Mouse (Mus musculus) kidney, adult 9 months (tissue): Measurements from ENCODE around the gene Stkld1.
"Not testable (repeated sequence)": the region's sequence is repeated elsewhere in the genome, so short reads cannot be mapped to it uniquely, and the experiment has no call there.

Source experiments
- DNase-seq: peaks from one replicate; pipeline ENCODE4 v3.0.0; 2022

Stkld1 gene

GRCm38 (mm10) chr2:26933304-26934055, at the start of gene Stkld1, which contains the start of gene Surf4:
Stkld1 (plus strand) TSS chr2:26934047.
Surf4 (minus strand) TSS chr2:26933928.
- peak; percentile 97 for DNase-seq

GRCm38 (mm10) chr2:26885541-26885940, 48.3 kb upstream of the Stkld1 start:
- peak; percentile 21 for DNase-seq

DNA sequence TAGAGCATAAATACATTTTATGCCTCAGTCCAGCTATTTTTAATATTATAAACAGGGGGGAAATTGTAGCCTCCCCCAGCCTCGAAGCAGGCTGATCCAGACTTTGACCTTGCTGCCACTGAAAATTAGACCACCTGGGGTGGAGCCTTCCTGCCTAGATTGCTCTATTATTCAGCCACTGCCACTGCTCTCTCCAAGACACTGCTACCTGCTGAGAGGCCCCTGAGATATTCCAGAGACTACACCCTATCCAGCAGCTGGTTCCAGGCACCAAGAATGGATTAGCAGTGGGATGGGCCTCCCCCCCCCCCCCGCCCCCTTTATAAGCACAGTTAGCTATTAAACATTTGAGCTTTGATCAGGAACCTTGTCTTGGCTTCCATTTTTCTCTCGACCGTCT, 47.7 kb upstream of the Stkld1 start:
- DNase-seq = not testable (repeated sequence)

DNA sequence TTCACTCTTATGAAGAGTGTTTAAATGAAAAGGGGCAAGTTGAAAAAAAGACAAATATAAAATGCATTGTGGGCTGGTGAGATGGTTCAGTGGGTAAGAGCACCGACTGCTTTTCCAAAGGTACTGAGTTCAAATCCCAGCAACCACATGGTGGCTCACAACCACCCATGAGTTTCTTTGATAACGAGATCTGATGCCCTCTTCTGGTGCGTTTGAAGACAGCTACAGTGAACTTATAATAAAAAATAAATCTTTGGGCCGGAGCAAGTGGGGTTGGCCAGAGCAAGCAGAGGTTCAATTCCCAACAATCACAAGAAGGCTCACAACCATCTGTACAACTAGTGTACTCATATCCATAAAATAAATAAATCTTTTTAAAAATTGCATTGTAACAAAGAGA, 37.9 kb upstream of the Stkld1 start:
- DNase-seq = no peak

GRCm38 (mm10) chr2:26900731-26901130, 33.1 kb upstream of the Stkld1 start:
- no peak for DNase-seq

DNA sequence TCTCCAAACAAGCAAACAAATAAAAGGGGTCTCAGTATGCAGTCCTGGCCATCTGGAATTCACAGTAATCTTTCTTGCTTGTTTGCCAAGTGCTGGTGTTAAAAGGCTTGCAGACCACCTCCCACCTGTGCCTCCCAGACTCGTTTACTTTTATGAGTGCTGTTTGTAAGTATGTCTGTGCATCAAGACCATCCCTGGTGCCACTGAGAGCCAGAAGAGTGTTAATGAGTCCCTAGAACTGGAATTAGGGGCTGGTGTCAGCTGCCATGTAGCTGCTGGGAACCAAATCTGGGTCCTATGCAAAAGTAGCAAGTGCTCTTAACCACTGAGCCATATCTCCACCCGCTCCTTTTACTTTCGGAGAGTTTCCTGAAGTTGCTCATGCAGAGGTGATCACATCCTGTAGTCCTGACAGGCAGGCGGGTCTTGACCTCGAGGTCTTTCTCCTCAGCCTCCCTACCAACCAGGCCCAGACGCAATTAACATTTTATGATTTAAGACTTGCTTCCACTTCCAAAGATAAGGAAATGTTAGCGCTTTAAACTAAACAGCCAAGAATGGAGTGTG, 31.9 kb upstream of the Stkld1 start:
- DNase-seq = peak; percentile 24

DNA sequence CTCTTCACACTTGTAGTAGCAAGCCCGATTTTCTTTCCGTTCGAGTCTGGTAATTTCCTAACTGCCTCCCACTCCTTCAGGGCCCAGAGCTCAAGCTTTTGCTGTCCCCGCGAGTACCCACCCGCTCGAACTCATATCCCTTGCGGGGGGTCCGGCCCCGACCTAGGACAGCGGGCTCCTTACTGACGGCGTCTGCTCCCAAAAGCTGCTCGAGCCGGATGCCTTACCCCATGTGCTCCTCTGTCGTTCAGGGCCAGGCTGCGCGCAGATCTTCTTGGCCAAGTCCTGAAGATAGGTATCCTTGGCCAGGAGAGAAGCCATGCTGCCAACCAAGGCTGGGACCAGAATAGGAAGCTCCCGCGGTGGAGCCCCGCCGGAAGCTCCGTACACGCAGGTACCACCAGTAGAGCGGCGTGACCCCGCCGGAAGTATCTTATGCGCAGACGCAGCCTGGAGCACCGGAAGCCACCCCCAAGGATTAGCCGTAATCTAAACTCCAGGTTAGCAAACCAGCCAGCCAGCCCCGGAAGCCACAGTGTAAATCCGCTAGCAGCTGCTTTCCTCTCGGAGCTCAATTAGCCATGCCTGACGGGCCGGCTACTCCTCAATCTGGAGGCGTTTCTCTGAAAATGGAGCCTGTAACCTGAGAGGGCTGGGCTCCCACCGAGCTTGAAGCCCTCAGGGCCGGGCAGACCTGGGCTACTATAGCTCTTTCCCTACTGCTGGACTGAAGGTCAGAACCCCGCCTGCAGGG, 31.2 kb upstream of the Stkld1 start, which contains the start of gene Surf6:
TSS of gene Surf6 (minus strand) at position 413 of the 754 bp plus-strand sequence.
- peak; percentile 98 for DNase-seq

- no peak for DNase-seq
Observed at GRCm38 (mm10) chr2:26903311-26903710, 30.5 kb upstream of the Stkld1 start.

DNA sequence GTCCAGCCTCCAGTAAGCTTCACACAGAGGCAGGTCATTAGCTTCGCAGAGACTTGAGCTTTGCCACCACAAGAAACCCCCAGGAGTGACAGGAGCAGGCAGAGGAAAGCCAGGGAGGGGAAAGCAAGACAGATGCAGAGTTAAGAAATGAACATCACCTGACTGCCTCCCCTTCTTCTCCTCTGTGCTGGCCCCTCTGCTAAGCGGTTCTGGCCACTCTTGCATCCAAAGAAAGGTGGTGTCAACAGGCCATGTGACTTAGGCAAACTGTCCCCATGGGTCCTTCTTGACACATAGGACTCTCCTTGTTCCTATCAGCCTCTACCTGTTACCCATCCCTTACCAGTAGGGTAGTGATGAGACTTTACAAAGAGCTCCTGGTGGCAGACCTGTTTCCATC, 27.9 kb upstream of the Stkld1 start:
- DNase-seq = no peak

- no peak for DNase-seq
Observed at GRCm38 (mm10) chr2:26906431-26906830, 27.4 kb upstream of the Stkld1 start.

DNA sequence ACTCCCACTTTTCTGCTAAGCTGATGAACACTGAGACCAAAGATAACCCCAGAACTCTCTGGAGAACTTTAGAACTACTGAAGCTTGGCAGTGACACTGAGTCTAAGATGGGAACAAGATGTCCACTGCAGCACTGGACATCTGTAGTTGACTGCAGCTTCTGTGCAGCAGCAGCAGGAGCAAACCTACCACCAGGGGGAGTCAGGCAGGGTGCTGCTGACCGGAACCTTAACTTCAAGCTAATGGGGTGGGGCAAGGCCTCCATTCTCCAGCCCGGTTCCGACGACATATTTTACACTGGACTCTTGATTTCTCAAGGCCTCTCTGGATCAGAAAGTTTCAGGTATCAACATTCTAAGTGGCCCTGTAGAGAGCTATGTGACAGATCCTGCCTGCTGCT, 26.7 kb upstream of the Stkld1 start:
- peak; percentile 67 for DNase-seq

DNA sequence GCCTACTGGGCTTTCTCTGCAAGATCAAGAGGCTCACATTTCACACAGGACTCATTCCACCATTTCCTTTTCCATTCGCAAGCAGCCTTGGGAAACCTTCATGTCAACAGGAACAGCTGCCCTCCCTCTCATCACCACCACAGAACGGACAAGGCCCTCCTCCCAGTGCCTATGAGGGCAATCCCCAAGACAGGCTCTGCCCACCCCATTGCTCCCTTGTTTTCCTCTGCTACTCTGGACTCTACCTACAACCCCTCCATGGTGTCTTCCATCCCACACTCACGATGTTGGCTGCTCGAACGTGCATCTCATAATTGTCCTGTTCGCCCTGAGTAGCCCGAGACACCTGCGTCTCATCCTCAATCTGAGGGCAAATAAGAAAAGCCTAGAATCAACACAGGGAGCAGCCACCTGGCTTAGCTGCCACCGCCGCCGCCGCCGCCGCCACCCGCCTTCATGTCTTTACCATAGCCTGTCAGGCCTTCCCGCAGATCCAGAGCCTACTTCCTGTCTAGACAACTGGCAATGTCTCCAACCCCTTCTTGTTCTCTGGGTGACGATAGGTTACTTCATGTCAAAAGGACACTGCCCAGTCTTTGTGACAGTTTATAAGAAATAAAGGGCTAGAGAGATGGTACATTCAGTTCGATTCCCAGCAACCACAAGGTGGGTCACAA, 25.0 kb upstream of the Stkld1 start:
- DNase-seq = peak; percentile 15

- DNase-seq = no peak
Observed at GRCm38 (mm10) chr2:26909387-26909784, 24.5 kb upstream of the Stkld1 start.

- peak; percentile 99 for DNase-seq
Observed at GRCm38 (mm10) chr2:26910124-26910993, 23.5 kb upstream of the Stkld1 start, which contains the start of the genes Med22 and Rpl7a. Med22 (minus strand) TSS chr2:26910677. Rpl7a (plus strand) TSS chr2:26910764.

GRCm38 (mm10) chr2:26910994-26911765, 22.7 kb upstream of the Stkld1 start:
- DNase-seq = no peak

DNA sequence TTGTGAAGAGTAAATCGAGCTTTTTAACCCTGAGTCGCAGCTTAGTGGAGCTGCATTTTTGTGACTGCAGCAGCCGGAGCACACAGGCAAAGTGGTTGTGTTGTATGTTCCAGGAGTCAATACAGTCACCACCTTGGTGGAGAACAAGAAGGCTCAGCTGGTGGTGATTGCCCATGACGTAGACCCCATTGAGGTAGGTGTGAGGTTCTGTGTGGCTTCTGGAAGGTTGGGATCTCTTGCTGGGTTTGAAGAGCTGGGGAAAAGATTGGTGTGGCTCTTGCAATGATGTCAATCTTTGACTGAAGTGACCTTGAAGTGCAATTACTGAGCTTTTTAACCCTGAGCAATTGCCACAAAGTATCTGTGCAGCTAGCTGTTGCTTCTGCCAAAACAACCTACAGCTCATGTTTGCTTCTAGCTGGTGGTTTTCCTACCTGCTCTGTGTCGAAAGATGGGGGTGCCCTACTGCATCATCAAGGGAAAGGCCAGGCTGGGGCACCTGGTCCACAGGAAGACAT, 21.5 kb upstream of the Stkld1 start:
- DNase-seq = no peak

DNA sequence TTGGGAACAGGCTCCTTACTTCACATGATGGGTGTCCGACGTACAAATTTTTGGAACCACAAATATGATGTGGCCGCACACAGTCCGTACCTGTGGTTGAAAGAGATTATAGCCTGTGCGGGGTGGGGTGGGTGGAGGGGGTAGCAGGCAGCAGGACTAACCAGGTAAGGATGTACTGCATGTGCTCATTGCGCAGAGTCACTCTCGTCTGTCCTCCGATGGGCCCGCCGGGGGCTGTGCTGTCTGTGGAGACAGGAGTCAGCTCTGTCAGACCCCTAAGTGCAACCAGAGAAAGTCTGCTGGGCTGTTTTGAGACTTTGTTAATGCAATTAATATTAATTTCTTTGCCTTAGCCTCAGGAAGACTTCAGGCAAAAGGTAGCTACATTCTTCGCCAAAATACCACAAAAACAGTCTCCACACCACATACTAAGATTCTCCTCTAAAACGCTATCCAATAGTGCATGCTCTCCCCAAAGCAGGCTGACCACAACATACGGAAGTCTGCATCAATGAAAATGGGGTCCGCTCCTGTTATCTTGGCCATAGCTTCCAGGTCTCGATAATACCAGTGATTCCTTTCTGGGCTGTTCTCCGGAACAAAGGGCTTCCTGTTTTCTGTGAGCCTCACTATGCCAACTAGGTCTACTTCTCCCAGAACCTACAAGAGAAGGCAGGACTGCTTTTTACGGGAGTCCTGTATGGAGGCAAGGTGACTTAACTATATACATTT, 20.3 kb upstream of the Stkld1 start:
- no peak for DNase-seq

DNA sequence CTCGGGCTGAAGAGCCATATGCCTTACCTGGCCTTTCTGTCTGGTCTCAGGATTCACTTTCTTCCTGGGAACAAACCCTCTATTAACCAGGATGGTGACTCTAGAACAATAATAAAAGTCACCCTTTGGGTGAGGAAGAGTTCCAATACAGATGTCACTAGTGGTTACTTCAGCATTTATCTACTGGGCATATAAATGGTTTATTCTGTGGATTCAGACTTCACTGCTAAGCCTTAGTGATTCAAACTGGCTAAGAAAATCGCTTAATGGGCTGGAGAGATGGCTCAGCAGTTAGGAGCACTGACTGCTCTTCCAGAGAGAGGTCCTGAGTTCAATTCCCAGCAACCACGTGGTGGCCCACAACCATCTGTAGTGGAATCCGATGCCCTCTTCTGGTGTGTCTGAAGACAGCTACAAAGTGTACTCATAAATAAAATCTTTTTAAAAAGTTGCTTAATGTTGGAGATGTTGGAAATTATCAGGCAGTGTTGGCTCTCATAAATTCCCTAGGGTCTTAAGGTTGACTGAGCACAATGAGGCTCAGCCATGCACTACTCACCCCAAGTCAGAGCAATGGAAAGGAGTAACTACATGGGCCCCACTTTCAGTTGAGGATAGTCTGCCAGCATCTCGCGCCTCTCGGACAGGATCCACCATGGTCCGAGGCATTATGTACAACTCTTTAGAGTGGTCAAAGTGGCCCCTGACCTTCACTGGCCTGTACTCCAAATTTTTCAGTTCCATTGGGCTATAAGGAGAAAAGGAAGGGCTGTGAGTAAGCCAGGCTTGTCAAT, 19.5 kb upstream of the Stkld1 start:
- no peak for DNase-seq
